Mouse (Mus musculus): Measurements from ENCODE around the gene Bola1.

DNA sequence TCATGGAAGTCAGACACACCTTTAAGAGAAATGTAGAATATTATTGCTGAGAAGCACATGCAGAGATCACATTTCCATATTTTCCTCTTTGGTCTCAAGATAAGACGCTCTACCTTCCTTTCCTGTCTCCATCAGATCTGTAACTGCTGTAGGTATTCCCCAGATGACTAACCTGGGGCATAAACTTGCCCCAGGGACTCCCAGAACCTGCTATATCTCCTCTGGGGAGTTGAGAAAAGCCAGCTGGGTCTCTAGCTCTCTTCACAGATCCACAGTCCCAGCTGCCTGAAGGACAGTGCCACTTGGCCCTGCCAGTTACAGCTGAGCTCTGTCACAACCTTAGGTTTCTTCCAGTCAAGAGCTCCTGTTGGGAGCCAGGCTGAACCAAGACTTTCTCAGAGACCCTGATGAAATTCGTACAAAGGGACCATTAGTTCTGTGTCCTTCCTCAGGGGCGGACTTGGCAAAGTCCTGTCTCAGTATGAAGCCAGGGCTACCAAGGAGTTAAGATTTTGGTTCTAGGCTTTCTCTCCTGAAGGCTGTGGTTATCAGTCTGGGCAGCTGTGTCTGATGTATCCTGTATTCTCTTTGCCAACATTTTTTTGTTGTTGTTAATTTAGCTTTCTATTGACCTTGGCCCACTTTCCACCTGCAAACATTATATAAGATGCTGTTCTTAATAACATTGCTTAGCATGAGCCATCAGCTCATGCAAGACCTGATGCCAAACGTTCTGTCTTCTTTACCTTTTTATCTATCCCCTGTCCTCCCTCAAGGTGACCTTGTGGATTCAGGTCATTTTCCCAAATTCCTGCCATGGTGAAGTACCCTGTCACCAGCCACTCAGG, 11.6 kb upstream of the Bola1 start:
- TF ChIP-seq POLR2A (IDR thresholded peaks at IDR 0.05; ENCODE audit: extremely low read depth, insufficient read depth, low read length) (no peak), CTCF (IDR thresholded peaks at IDR 0.05; ENCODE audit: low read depth, low read length) (no peak)
